Mouse (Mus musculus): ENCODE measurements at regions not wholly inside any gene's neighbourhood (a gene's known extent, or its start where the extent isn't known, plus 50 kb on each side); places are given as distances from the start of the nearest gene placed in this dataset.

- no peak for DNase-seq (ENCODE audit: extremely low spot score in 1 of 2, low spot score in 1 of 2)
Observed at GRCm38 (mm10) chr12:13164791-13165190, 84.2 kb downstream of the Ddx1 start.

DNA sequence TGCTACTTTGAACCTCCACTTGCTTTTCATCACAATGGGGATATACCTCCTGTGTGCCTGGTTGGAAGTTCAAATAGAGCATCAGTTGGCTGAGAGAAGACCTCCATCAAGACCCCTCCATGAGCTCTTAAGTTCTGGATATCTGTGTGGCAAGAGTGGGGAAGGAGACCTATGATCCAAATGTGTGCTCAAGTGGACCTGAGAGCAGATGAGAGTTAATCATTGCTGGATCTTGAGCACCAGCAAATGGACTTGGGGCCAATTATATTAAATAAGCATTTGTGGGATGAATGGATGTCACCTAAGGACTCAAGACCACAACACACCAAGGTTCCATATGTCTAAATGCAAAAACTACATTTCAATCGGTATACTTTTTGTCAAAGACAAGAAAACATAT lies 88.0 kb downstream of the Ddx1 start:
- no peak for DNase-seq (ENCODE audit: extremely low spot score in 1 of 2, low spot score in 1 of 2)

- peak in 1 of 2 experiments; percentile 16 for DNase-seq (ENCODE audit: extremely low spot score in 1 of 2, low spot score in 1 of 2)
Observed at GRCm38 (mm10) chr12:13159346-13160055, 89.5 kb downstream of the Ddx1 start.

DNA sequence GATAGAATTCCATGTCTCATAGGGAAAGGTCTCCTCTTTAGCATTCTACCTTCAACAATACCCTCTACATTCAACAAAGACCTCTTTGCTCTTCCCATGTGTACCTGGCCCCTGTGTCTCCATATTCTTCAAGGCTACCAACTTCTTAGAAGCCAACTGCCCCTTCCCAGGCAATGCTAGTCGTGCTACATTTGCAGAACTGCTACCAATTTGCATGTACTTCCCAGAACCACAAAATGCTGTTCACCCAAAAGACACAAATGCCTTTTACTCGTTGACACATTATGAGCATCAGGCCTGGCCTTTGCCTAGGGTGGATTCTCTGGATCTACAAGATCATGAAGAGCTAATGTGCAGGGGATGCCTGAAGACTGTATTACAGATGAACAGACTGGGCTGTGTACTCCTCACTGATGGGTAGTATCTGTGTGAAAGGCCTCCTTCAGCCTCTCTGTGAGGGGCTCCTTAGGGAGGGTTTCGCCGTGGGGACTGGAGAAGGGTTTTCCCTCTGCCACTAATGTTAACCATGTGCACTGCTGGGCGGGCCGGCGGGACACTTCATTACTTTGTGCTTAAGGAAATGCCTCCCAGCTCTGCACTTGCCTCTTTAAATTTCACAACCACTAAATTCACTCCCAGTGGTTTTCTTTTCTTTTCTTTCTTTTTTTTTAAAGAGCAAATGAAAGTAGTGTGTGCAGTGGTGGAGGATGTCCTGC lies 91.2 kb downstream of the Ddx1 start:
- no peak for DNase-seq (ENCODE audit: extremely low spot score in 1 of 2, low spot score in 1 of 2)

DNA sequence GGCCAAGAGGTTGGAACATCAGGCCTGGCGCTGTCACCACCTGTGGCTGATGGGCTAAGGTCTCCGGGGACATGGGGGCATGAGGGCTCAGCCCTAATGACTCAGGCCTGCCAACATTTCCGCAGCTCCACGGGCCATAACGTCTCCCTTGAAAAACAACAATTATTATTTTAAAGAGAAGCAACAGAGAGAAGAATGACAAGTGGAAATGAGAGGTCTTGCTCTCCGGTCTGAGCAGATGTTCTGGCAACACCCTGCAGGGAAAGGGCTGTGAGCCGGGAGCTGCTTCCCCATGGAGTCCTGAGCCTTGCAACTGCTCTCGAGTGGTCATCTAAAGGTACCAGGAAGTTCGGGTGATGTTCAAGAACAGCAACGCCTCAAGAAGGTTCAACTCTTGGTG lies 91.9 kb downstream of the Ddx1 start:
- no peak for DNase-seq (ENCODE audit: extremely low spot score in 1 of 2, low spot score in 1 of 2)

DNA sequence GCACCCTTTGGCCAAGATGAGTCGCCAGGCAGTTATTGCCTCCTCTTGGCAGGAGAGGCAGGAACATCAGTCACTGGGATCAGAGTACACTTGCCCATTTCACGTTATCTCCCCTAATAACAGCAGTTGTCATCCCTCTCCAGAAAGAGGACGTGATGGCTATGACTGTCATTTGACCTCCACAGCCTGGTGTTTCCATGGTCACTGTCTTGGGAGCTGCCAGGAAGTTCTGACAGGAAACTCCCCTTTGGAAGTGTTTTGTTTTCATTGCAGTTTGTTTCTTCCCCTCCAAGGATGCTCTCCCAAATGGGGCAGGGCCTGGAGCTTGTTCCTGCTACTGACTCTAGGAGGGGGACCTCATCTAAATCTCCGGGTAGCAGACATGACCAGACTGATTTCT lies 98.3 kb downstream of the Ddx1 start:
- no peak for DNase-seq (ENCODE audit: extremely low spot score in 1 of 2, low spot score in 1 of 2)

GRCm38 (mm10) chr12:13147251-13147650 lies 101.8 kb downstream of the Ddx1 start:
- DNase-seq (ENCODE audit: extremely low spot score in 1 of 2, low spot score in 1 of 2), result no peak

GRCm38 (mm10) chr12:13145186-13146115 lies 103.6 kb downstream of the Ddx1 start:
- no peak for DNase-seq (ENCODE audit: extremely low spot score in 1 of 2, low spot score in 1 of 2)

DNA sequence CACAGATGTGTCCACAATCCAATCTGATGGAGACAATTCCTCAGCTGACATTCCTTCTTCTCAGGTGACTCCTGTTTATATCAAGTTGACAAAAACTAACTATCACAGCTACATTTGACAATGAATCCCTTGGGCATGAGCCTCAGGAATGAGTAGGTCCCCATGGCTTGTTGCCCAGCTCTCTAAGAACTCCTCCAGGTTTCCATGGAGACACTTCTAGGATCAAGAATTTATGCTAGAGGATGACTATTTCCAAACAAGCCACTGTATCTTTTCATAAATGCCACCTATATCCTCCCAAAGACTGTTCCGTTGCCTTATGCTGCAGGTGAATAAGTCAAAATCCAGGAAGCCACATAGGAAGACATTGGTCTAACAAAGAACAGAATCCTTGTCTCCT lies 104.3 kb downstream of the Ddx1 start:
- DNase-seq (ENCODE audit: extremely low spot score in 1 of 2, low spot score in 1 of 2), result no peak

DNA sequence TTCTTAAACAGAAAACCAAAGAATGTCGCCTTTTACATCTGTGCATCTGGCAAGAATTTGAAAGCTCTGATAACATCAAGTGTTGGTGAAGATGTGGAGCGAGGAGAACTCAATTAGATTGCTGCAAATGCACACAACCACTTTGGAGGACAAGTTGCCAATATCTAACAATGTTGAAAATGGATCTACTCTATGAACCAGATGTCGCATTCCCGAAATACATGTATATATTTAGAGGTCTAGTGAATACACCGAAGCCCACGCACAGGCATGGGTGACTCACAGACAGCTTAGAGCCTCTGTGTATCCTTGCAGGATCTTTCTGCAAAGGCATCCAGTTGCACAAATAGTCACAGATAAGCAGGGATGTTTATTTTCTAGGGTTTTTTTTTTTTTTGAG lies 108.4 kb downstream of the Ddx1 start:
- no peak for DNase-seq (ENCODE audit: extremely low spot score in 1 of 2, low spot score in 1 of 2)

DNA sequence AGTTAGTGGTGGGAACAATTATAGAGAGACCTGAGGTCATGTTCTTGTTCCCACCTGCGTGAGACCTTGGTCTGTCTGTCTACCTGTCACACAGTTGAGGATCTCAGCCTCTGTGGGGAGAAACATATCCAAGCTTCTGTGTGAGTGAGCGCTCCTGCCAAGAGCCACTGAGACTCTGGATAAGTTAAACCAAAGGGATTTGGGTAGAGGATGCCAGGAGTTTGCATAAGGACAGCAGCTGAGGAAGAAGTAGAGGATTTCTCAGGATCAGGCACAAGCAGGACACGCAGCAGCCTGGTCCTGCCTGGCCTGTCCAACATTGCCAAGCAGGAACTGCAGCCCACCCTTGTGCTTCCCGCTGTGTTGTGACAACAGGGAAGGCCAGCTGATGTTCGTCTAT lies 109.8 kb downstream of the Ddx1 start:
- no peak for DNase-seq (ENCODE audit: extremely low spot score in 1 of 2, low spot score in 1 of 2)

- DNase-seq (ENCODE audit: extremely low spot score in 1 of 2, low spot score in 1 of 2), result no peak
Observed at GRCm38 (mm10) chr12:13134168-13134567, 114.8 kb downstream of the Ddx1 start.

- DNase-seq (ENCODE audit: extremely low spot score in 1 of 2, low spot score in 1 of 2), result no peak
Observed at GRCm38 (mm10) chr12:13129677-13130082, 119.3 kb downstream of the Ddx1 start.

GRCm38 (mm10) chr12:13127407-13127806 lies 121.6 kb downstream of the Ddx1 start:
- no peak for DNase-seq (ENCODE audit: extremely low spot score in 1 of 2, low spot score in 1 of 2)

GRCm38 (mm10) chr12:13125054-13125453 lies 124.0 kb downstream of the Ddx1 start:
- DNase-seq (ENCODE audit: extremely low spot score in 1 of 2, low spot score in 1 of 2), result no peak

DNA sequence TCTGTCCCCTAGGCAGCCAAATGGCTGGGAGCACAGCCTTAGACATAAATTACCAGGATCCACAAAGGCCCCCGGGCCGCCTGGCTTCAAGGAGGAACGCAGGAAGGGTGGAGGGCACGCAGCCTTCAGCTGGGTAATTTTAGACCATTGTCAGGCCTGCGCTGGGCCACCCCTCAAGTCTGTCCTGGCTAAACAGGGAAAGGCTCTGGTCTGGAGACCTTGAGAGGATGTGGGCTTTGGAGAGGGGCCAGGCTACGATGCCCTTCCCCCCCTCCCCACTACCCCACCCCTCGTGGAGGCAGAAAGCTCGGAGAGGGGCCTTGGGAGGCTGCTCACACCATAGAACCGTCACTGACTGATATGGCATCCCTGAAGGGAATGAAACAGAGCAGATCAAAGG lies 126.7 kb downstream of the Ddx1 start:
- no peak for DNase-seq (ENCODE audit: extremely low spot score in 1 of 2, low spot score in 1 of 2)

- no peak for DNase-seq (ENCODE audit: extremely low spot score in 1 of 2, low spot score in 1 of 2)
Observed at GRCm38 (mm10) chr12:13120581-13120980, 128.4 kb downstream of the Ddx1 start.

DNA sequence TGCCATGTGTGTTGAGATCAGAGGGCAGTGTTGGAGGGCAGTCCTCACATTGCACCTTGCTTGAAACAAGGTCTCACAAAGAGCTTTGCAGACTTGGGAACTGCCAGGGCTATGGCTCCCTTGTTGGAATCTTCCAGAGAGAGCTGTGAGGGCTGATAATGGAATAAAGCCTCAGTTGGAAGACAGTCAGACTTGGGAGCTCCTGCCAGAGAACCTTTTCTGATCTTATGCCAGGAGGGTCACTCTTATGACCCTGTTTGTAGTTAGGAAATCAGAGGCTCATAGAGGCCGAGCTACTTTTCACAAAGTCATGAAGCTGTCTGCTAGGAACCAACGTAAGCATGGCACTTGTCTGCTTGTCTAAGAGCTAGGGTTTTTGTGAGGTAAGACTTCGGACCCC lies 129.4 kb downstream of the Ddx1 start:
- DNase-seq (ENCODE audit: extremely low spot score in 1 of 2, low spot score in 1 of 2), result no peak

DNA sequence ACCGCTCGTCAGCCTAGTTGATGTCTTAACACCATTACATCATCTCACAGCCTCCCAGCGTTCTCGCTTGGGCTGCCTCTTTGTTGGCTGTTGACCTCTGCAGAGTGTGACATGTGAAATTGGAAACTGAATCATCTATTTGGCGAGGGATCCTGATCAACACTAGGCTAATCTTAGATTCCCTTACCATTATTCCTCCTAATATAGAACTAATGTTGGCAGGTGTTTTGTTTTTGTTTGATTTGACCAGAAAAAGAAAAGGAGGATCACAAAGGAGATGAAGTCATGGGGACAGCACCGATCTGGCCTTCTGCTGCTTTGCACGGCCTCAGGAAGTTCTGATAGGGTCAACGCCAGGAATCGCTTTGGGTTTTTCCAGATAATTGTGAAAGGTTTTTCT lies 131.0 kb downstream of the Ddx1 start:
- DNase-seq (ENCODE audit: extremely low spot score in 1 of 2, low spot score in 1 of 2), result no peak

DNA sequence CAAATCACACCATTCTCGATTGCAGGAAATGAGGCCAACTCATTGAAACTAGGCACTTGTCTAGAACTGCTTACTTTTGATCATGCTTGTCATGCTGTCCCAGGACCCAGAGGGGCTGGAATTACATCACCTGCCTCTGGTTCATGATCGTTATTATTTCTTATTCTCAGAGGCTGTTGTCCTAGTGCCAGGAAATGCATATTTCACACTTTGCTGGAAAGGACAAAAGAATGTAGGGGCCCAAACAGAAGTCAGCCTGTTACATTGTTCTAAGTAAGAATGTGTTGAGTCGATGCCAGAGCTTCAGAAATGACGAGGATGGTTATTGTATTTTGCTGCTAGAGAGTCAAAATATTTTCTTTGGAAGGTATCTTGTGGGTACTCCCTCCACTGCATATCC lies 134.7 kb downstream of the Ddx1 start:
- no peak for DNase-seq (ENCODE audit: extremely low spot score in 1 of 2, low spot score in 1 of 2)

- no peak for DNase-seq (ENCODE audit: extremely low spot score in 1 of 2, low spot score in 1 of 2)
Observed at GRCm38 (mm10) chr12:13106931-13107330, 142.1 kb downstream of the Ddx1 start.

All from layer of hippocampus, postnatal 25 days (tissue).